In the genomic region with DNA sequence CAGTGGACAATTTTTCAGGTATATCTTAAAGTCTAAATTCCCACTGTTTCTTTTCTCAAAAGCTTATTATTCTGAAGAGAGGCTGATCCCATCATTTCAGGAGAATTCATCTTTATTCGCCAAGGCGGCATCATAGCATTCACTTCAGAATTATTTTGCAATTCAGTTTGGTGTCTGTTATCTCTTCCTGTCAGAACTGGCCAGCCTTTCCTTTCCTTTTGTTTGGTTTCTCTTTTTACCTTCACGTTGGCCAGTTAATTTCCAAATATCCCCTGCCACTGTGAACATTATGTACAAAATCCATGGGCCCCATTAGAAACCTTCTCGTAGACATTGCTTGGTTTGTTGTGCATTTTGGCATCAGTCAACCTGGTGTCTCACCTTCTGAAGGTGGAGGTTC, we compare ENCODE assay signal across 20 mouse cellular contexts. TPM values are rescaled to one million over a fixed set of nuclear protein-coding genes. Genes with fewer than 3 reads are reported as not detected.
"Had no signal": no experiment of that assay in that cellular context is flagged by ENCODE, and none has a peak within 500 bp of the region (broad histone marks: within the 10 kb centered on the region; RNA-seq: fewer than 3 reads in every experiment).

No protein-coding gene starts in this region.

- H3K27me3 ChIP-seq: limb, embryonic 12.5 days; limb, embryonic 15.5 days; liver, embryonic 13.5 days; stomach, embryonic 15.5 days had no signal

- DNase-seq: kidney, adult 9 months; kidney, postnatal 14 days; kidney, postnatal 4 days; left cerebral cortex, postnatal 4 days; liver, embryonic 13.5 days; lung, adult 2 months; lung, postnatal 14 days; lung, postnatal 4 days; midbrain, embryonic 14.5 days; right cerebral cortex, postnatal 25 days; spleen, adult 18-20 months; thymus, postnatal 25 days had no signal

- H3K27ac ChIP-seq: limb, embryonic 12.5 days; limb, embryonic 15.5 days; liver, embryonic 13.5 days; stomach, embryonic 15.5 days had no signal

- H3K36me3 ChIP-seq: limb, embryonic 12.5 days; limb, embryonic 15.5 days; stomach, embryonic 15.5 days had no signal

- H3K4me3 ChIP-seq: limb, embryonic 12.5 days; limb, embryonic 15.5 days; liver, embryonic 13.5 days; stomach, embryonic 15.5 days had no signal

- H3K9ac ChIP-seq: limb, embryonic 12.5 days; limb, embryonic 15.5 days; liver, embryonic 13.5 days; stomach, embryonic 15.5 days had no signal

- H3K4me1 ChIP-seq: limb, embryonic 12.5 days; limb, embryonic 15.5 days; stomach, embryonic 15.5 days had no signal

RNA-seq across cellular contexts. Expression of a gene that starts 11.5 kb away (rescaled TPM):
- total RNA-seq: layer of hippocampus, adult 18-20 months; layer of hippocampus, postnatal 14 days; left cerebral cortex, postnatal 14 days; left cerebral cortex, postnatal 4 days; midbrain, postnatal 0 days had no signal
- polyA plus RNA-seq: midbrain, embryonic 11.5 days had no signal
